Mouse (Mus musculus) liver, postnatal 0 days (tissue): ENCODE results near the gene Ppm1l. TPM values are rescaled to one million over a fixed set of nuclear protein-coding genes. Genes with fewer than 3 reads are reported as not detected.

Experiments
- ATAC-seq: fragments of 200-750 bp; cut with Nextera tagmentation; 2 replicates; pipeline ENCODE4 v1.8.0; 2017; ENCODE audit warnings: mild to moderate bottlenecking, moderate library complexity
- DNase-seq: peaks from one replicate; pipeline ENCODE4 v3.0.0-alpha.2; 2016
- H3K27ac ChIP-seq: fragments of 300-500 bp; sonication (generic); 2 replicates; pipeline ENCODE4 v1.5.1; 2014; ENCODE audit warnings: antibody characterized with exemption, moderate library complexity, mild to moderate bottlenecking, low read depth
- H3K27me3 ChIP-seq: fragments of 300-500 bp; sonication (generic); 2 replicates; pipeline ENCODE4 v1.6.1; 2014; ENCODE audit warnings: low read length, control low read depth, mixed read lengths; ENCODE audit not compliant: insufficient read depth
- H3K36me3 ChIP-seq: fragments of 300-500 bp; sonication (generic); replicated peaks from 2 replicates; pipeline ENCODE4 v1.6.1; 2014; ENCODE audit warnings: mild to moderate bottlenecking, control low read depth, low read length, moderate library complexity, mixed read lengths; ENCODE audit not compliant: insufficient read depth
- H3K4me1 ChIP-seq: fragments of 300-500 bp; sonication (generic); 2 replicates; pipeline ENCODE4 v1.6.1; 2014; ENCODE audit warnings: antibody characterized with exemption, mild to moderate bottlenecking, control low read depth; ENCODE audit not compliant: insufficient read depth
- H3K4me2 ChIP-seq: fragments of 300-500 bp; sonication (generic); 2 replicates; pipeline ENCODE4 v1.6.1; 2014; ENCODE audit warnings: low read depth, mild to moderate bottlenecking, low read length, moderate library complexity, mixed read lengths
- H3K4me3 ChIP-seq: fragments of 300-500 bp; sonication (generic); 2 replicates; pipeline ENCODE4 v1.5.1; 2014; ENCODE audit warnings: low read depth, low read length
- H3K9ac ChIP-seq: fragments of 300-500 bp; sonication (generic); replicated peaks from 2 replicates; pipeline ENCODE4 v1.6.1; 2014; ENCODE audit warnings: mild to moderate bottlenecking, moderate library complexity
- H3K9me3 ChIP-seq: fragments of 300-500 bp; sonication (generic); 2 replicates; pipeline ENCODE4 v1.6.1; 2016; ENCODE audit warnings: mild to moderate bottlenecking, control low read depth, low read length, mixed read lengths
- CTCF ChIP-seq: sonication (generic); IDR thresholded peaks from 2 replicates; pipeline ENCODE4 v1.5.1; 2016; ENCODE audit warnings: antibody characterized with exemption, low read depth
- EP300 ChIP-seq: IDR thresholded peaks from 2 replicates; pipeline ENCODE4 v1.6.1; 2016; ENCODE audit warnings: antibody characterized with exemption, low read depth, mild to moderate bottlenecking
- WGBS: fragments of 180-500 bp; shearing (Covaris S2); extraction: QIAGEN DNeasy Blood & Tissue Kit; methylation state at CpG from one replicate; pipeline ENCODE4 v1.1.7; 2014; ENCODE audit not compliant: insufficient replicate concordance; 5-methylcytosine and 5-hydroxymethylcytosine counted together
- polyA plus RNA-seq: library from polyadenylated mRNA; unstranded; fragments of >200 nt; fragmentation: Nextera tagmentation; extraction: Ambion mirVana; gene quantifications from 2 replicates; pipeline ENCODE4 v1.2.1, GENCODE M21; 2015

The Ppm1l gene
- polyA plus RNA-seq, 1 experiment from 2014 or later, result 2.8 TPM

GRCm38 (mm10) chr3:69583798-69584197, 267.1 kb downstream of the Ppm1l start:
- Histone ChIP-seq H3K27me3 (no peaks in the 10 kb centered on the region), H3K9me3 (no peaks in the 10 kb centered on the region), H3K9ac (no peak overlapping the region), H3K4me1 (no peaks in the 10 kb centered on the region), H3K4me2 (no peak overlapping the region), H3K36me3 (no peaks in the 10 kb centered on the region), H3K27ac (no peak overlapping the region), H3K4me3 (no peak overlapping the region)
- WGBS, result 63% methylated on average over 1 of the region's 1 CpGs
- TF ChIP-seq EP300 (no peak), CTCF (no peak)
- ATAC-seq (no peak), DNase-seq (no peak)

- Histone ChIP-seq H3K36me3 (no peaks in the 10 kb centered on the region), H3K4me3 (no peak overlapping the region; the same call in 1 of the 2 replicates), H3K4me2 (peak overlapping the region; percentile 55), H3K27me3 (no peaks in the 10 kb centered on the region), H3K27ac (no peak overlapping the region), H3K4me1 (no peaks in the 10 kb centered on the region), H3K9ac (no peak overlapping the region), H3K9me3 (no peaks in the 10 kb centered on the region)
- WGBS, result 27% methylated on average over 10 of the region's 10 CpGs
- TF ChIP-seq CTCF (no peak), EP300 (no peak)
- peak; percentile 18 for DNase-seq
- no peak for ATAC-seq
Measured at GRCm38 (mm10) chr3:69588101-69588760, 271.6 kb downstream of the Ppm1l start.

DNA sequence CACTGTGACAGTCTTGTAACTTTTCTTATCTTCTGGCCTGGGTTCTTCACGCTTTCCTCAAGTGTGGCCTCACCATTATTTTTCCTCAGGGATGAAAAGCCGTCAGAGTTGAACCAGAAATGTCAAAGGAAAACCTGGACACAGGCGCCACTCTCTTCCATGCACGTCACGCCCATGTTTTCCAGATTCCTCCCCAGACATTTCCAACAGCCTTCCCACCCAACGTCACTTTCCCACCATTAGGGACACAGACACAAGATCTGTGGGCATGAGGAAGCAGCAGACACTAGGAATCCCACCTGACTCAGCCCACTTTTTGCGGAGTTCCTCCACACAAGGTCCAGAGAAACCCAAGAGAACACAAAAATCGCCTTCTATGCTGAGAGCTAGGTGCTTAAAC, 276.8 kb downstream of the Ppm1l start:
- TF ChIP-seq CTCF (no peak), EP300 (no peak)
- no peak for ATAC-seq
- WGBS, result 78% methylated on average over 8 of the region's 8 CpGs

DNA sequence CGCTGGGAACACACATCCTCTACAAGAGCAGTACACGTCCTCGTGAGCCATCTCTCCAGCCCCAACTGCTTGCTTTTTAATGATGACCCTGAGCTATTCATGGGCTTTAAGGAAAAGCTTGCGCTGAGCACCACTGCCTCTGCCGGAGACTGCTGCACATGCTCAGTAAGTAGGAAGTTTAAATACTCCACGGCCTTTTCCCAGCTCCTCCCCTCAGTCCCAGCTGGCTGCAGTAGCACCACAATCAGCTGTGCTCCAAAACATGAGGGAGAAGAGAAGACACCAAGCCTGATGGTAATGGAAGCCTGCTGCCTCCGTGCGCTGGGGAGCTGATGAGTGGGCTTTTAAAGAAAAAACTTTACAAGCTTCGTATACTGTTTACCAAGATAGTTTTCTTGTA, 277.4 kb downstream of the Ppm1l start:
- Histone ChIP-seq H3K9ac (no peak overlapping the region), H3K4me2 (no peak overlapping the region), H3K4me3 (no peak overlapping the region), H3K27ac (no peak overlapping the region), H3K9me3 (no peaks in the 10 kb centered on the region), H3K36me3 (no peaks in the 10 kb centered on the region), H3K4me1 (peaks cover 5% of the 10 kb centered on the region), H3K27me3 (peaks cover 10% of the 10 kb centered on the region)
- no peak for TF ChIP-seq EP300
- no peak for TF ChIP-seq CTCF
- DNase-seq (no peak), ATAC-seq (no peak)
- WGBS, result 78% methylated on average over 9 of the region's 9 CpGs

More for the DNA sequence above, 276.8 kb downstream of the Ppm1l start:
- DNase-seq, result no peak
- Histone ChIP-seq H3K9me3 (no peaks in the 10 kb centered on the region), H3K27me3 (peaks cover 6% of the 10 kb centered on the region; the same call in 1 of the 2 replicates), H3K4me3 (no peak overlapping the region), H3K9ac (no peak overlapping the region), H3K4me1 (no peaks in the 10 kb centered on the region; the same call in 1 of the 2 replicates), H3K27ac (no peak overlapping the region), H3K36me3 (no peaks in the 10 kb centered on the region), H3K4me2 (no peak overlapping the region)

DNA sequence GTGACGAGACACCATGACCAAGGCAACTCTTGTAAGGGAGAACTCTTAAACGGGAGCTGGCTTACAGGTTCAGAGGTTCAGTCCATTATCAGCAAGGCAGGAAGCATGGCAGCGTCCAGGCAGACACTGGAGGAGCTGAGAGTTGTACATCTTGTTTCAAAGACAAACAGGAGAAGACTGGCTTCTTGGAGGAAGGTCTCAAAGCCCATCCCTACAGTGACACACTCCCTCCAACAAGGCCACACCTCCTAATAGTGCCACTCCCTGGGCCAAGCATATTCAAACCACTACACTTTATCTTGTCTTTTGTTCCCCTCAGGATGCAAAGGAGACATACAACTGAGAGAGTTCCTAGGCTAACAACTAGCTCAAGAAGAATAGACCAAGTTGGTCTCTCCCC, 279.5 kb downstream of the Ppm1l start:
- no peak for TF ChIP-seq EP300
- no peak for TF ChIP-seq CTCF
- Histone ChIP-seq H3K4me2 (no peak overlapping the region), H3K36me3 (no peaks in the 10 kb centered on the region), H3K4me1 (peaks cover 5% of the 10 kb centered on the region), H3K4me3 (no peak overlapping the region), H3K27ac (no peak overlapping the region), H3K9ac (no peak overlapping the region), H3K9me3 (no peaks in the 10 kb centered on the region), H3K27me3 (peaks cover 14% of the 10 kb centered on the region)
- WGBS, result 68% methylated on average over 3 of the region's 3 CpGs
- DNase-seq, result no peak
- ATAC-seq, result no peak

GRCm38 (mm10) chr3:69597211-69597610, 280.6 kb downstream of the Ppm1l start:
- Histone ChIP-seq H3K4me3 (no peak overlapping the region), H3K9ac (no peak overlapping the region), H3K27ac (no peak overlapping the region), H3K4me2 (no peak overlapping the region), H3K9me3 (no peaks in the 10 kb centered on the region), H3K27me3 (peaks cover 14% of the 10 kb centered on the region), H3K36me3 (no peaks in the 10 kb centered on the region), H3K4me1 (peaks cover 5% of the 10 kb centered on the region)
- 84% methylated on average over 6 of the region's 6 CpGs for WGBS
- TF ChIP-seq CTCF (no peak), EP300 (no peak)
- ATAC-seq (no peak), DNase-seq (no peak)
